Mouse (Mus musculus) lung, postnatal 0 days (tissue): ENCODE data around the gene Mdh1. TPM values are rescaled to one million over a fixed set of nuclear protein-coding genes. Genes with fewer than 3 reads are reported as not detected.

ENCODE experiments used
- ATAC-seq: fragments of 200-750 bp; cut with Nextera tagmentation; 2 replicates; pipeline ENCODE4 v1.8.0; 2017; ENCODE audit warnings: moderate library complexity
- DNase-seq: peaks from one replicate; pipeline ENCODE4 v3.0.0-alpha.2; 2016; ENCODE audit warnings: low spot score
- H3K27ac ChIP-seq: fragments of 300-500 bp; sonication (generic); 2 replicates; pipeline ENCODE4 v1.5.1; 2014; ENCODE audit warnings: antibody characterized with exemption, mild to moderate bottlenecking, low read length, mixed read lengths
- H3K27me3 ChIP-seq: fragments of 300-500 bp; sonication (generic); replicated peaks from 2 replicates; pipeline ENCODE4 v1.6.1; 2014; ENCODE audit warnings: low read length, mixed read lengths; ENCODE audit not compliant: insufficient read depth
- H3K36me3 ChIP-seq: fragments of 300-500 bp; sonication (generic); 2 replicates; pipeline ENCODE4 v1.6.1; 2014; ENCODE audit warnings: low read length, mixed read lengths; ENCODE audit not compliant: insufficient read depth
- H3K4me1 ChIP-seq: fragments of 300-500 bp; sonication (generic); 2 replicates; pipeline ENCODE4 v1.6.1; 2014; ENCODE audit warnings: antibody characterized with exemption, low read depth, low read length, mixed read lengths; ENCODE audit not compliant: insufficient read depth
- H3K4me2 ChIP-seq: fragments of 300-500 bp; sonication (generic); replicated peaks from 2 replicates; pipeline ENCODE4 v1.6.1; 2014; ENCODE audit warnings: low read depth, mild to moderate bottlenecking, low read length, moderate library complexity, mixed read lengths
- H3K4me3 ChIP-seq: fragments of 300-500 bp; sonication (generic); 2 replicates; pipeline ENCODE4 v1.5.1; 2014; ENCODE audit warnings: low read depth, low read length
- H3K9ac ChIP-seq: fragments of 300-500 bp; sonication (generic); replicated peaks from 2 replicates; pipeline ENCODE4 v1.6.1; 2014; ENCODE audit warnings: low read depth, mild to moderate bottlenecking
- H3K9me3 ChIP-seq: fragments of 300-500 bp; sonication (generic); 2 replicates; pipeline ENCODE4 v1.6.1; 2016; ENCODE audit warnings: low read length, mixed read lengths
- CTCF ChIP-seq: IDR thresholded peaks from 2 replicates; pipeline ENCODE4 v1.5.1; 2016; ENCODE audit warnings: antibody characterized with exemption, mild to moderate bottlenecking
- EP300 ChIP-seq: IDR thresholded peaks from 2 replicates; pipeline ENCODE4 v1.6.1; 2016; ENCODE audit warnings: antibody characterized with exemption, mild to moderate bottlenecking, control low read depth
- WGBS: fragments of 180-500 bp; shearing (Covaris S2); extraction: QIAGEN DNeasy Blood & Tissue Kit; methylation state at CpG from one replicate; pipeline ENCODE4 v1.1.7; 2014; 5-methylcytosine and 5-hydroxymethylcytosine counted together
- polyA plus RNA-seq: library from polyadenylated mRNA; unstranded; fragments of >200 nt; fragmentation: Nextera tagmentation; extraction: Ambion mirVana; gene quantifications from 2 replicates; pipeline ENCODE4 v1.2.1, GENCODE M21; 2015

Gene Mdh1
- polyA plus RNA-seq, 1 experiment from 2014 or later: 205 TPM

GRCm38 (mm10) chr11:21563617-21564325 lies 8.4 kb downstream of the Mdh1 start:
- H3K4me1 ChIP-seq: no peaks in the 10 kb centered on the region
- H3K36me3 ChIP-seq: peaks cover 16% of the 10 kb centered on the region
- no peaks in the 10 kb centered on the region for H3K27me3 ChIP-seq
- H3K4me3 ChIP-seq: no peak overlapping the region
- DNase-seq: no peak
- no peak overlapping the region for H3K27ac ChIP-seq
- H3K9me3 ChIP-seq: no peaks in the 10 kb centered on the region
- no peak overlapping the region for H3K9ac ChIP-seq
- H3K4me2 ChIP-seq: no peak overlapping the region
- TF ChIP-seq EP300 (no peak), CTCF (no peak)
- no peak for ATAC-seq
- WGBS: 57% methylated on average over 4 of the region's 4 CpGs

- Histone ChIP-seq H3K27ac (no peak overlapping the region), H3K9me3 (no peaks in the 10 kb centered on the region), H3K9ac (no peak overlapping the region), H3K4me1 (no peaks in the 10 kb centered on the region), H3K4me3 (no peak overlapping the region), H3K36me3 (peaks cover 27% of the 10 kb centered on the region), H3K4me2 (no peak overlapping the region), H3K27me3 (no peaks in the 10 kb centered on the region)
- TF ChIP-seq EP300 (no peak), CTCF (no peak)
- WGBS: 80% methylated on average over 5 of the region's 5 CpGs
- DNase-seq (no peak), ATAC-seq (no peak)
These were observed 10.8 kb downstream of the Mdh1 start for GRCm38 (mm10) chr11:21561347-21561746.

- DNase-seq (no peak), ATAC-seq (no peak)
- 81% methylated on average over 11 of the region's 11 CpGs for WGBS
- no peak for TF ChIP-seq CTCF
- TF ChIP-seq EP300: no peak
- Histone ChIP-seq H3K4me2 (no peak overlapping the region), H3K27me3 (no peaks in the 10 kb centered on the region), H3K9me3 (no peaks in the 10 kb centered on the region), H3K4me1 (no peaks in the 10 kb centered on the region), H3K4me3 (no peak overlapping the region), H3K9ac (no peak overlapping the region), H3K36me3 (peaks cover 27% of the 10 kb centered on the region), H3K27ac (no peak overlapping the region)
These were observed 12.4 kb downstream of the Mdh1 start for GRCm38 (mm10) chr11:21559727-21560126.

- TF ChIP-seq EP300 (no peak), CTCF (no peak)
- Histone ChIP-seq H3K4me3 (no peak overlapping the region), H3K27me3 (no peaks in the 10 kb centered on the region), H3K9me3 (no peaks in the 10 kb centered on the region), H3K4me1 (no peaks in the 10 kb centered on the region), H3K36me3 (no peaks in the 10 kb centered on the region), H3K4me2 (no peak overlapping the region), H3K9ac (no peak overlapping the region), H3K27ac (no peak overlapping the region)
- ATAC-seq (no peak), DNase-seq (no peak)
- 45% methylated on average over 3 of the region's 3 CpGs for WGBS
These were observed 20.1 kb downstream of the Mdh1 start for GRCm38 (mm10) chr11:21552049-21552448.

GRCm38 (mm10) chr11:21550222-21551173 lies 21.7 kb downstream of the Mdh1 start:
- no peaks in the 10 kb centered on the region for H3K27me3 ChIP-seq
- WGBS: 78% methylated on average over 12 of the region's 12 CpGs
- TF ChIP-seq EP300 (no peak), CTCF (no peak)
- H3K4me3 ChIP-seq: no peak overlapping the region
- H3K4me2 ChIP-seq: no peak overlapping the region
- H3K4me1 ChIP-seq: no peaks in the 10 kb centered on the region
- H3K9ac ChIP-seq: no peak overlapping the region
- H3K27ac ChIP-seq: no peak overlapping the region
- H3K36me3 ChIP-seq: no peaks in the 10 kb centered on the region
- no peaks in the 10 kb centered on the region for H3K9me3 ChIP-seq
- DNase-seq (no peak), ATAC-seq (no peak)

- ATAC-seq: no peak
- Histone ChIP-seq H3K27me3 (no peaks in the 10 kb centered on the region), H3K4me2 (no peak overlapping the region; the same call in 1 of the 2 replicates), H3K4me1 (no peaks in the 10 kb centered on the region), H3K9ac (no peak overlapping the region), H3K9me3 (no peaks in the 10 kb centered on the region), H3K27ac (no peak overlapping the region), H3K36me3 (no peaks in the 10 kb centered on the region), H3K4me3 (no peak overlapping the region)
- TF ChIP-seq EP300: no peak
- TF ChIP-seq CTCF: no peak
- no peak for DNase-seq
- 49% methylated on average over 4 of the region's 4 CpGs for WGBS
These were observed 22.4 kb downstream of the Mdh1 start for GRCm38 (mm10) chr11:21549754-21550153.
